Mouse (Mus musculus): ENCODE measurements around the gene Rbp1. TPM values are rescaled to one million over a fixed set of nuclear protein-coding genes. Genes with fewer than 3 reads are reported as not detected.

Gene Rbp1
- polyA plus RNA-seq, 1 experiment from 2014 or later = 81.3 TPM

- Histone ChIP-seq H3K36me3 (ENCODE audit: control insufficient read depth, insufficient read depth, low read length) (no peaks in the 10 kb centered on the region), H3K27me3 (ENCODE audit: control insufficient read depth, insufficient read depth, low read length) (no peaks in the 10 kb centered on the region), H3K9me3 (replicated peaks; ENCODE audit: control insufficient read depth, low read length) (no peaks in the 10 kb centered on the region), H3K4me1 (ENCODE audit: control insufficient read depth, insufficient read depth, low read length) (peaks cover 18% of the 10 kb centered on the region), H3K9ac (ENCODE audit: low read length) (no peak overlapping the region), H3K4me2 (ENCODE audit: low read depth, low read length) (no peak overlapping the region), H3K4me3 (replicated peaks; ENCODE audit: low read length) (no peak overlapping the region), H3K27ac (ENCODE audit: low read length) (peak overlapping the region; percentile 84)
- WGBS = 34% methylated on average over 1 of the region's 1 CpGs
- no peak for ATAC-seq (ENCODE audit: insufficient read depth, low FRiP score)
Observed at GRCm38 (mm10) chr9:98492821-98493220, 70.1 kb downstream of the Rbp1 start.

Other genes starting within 250 kb of the Rbp1 start
- 9.6 and 10.2 TPM in 2 replicates for gene Nmnat3, start 135.5 kb upstream of the Rbp1 start, polyA plus RNA-seq (2015; fragmentation: Nextera tagmentation; extraction: Ambion mirVana)
- 164 and 168 TPM in 2 replicates for gene Rbp2, start 63.2 kb downstream of the Rbp1 start, polyA plus RNA-seq (2015; fragmentation: Nextera tagmentation; extraction: Ambion mirVana)
- 174 and 181 TPM in 2 replicates for gene Copb2, start 140.8 kb downstream of the Rbp1 start, polyA plus RNA-seq (2015; fragmentation: Nextera tagmentation; extraction: Ambion mirVana)
- gene Mrps22, start 178.7 kb downstream of the Rbp1 start, polyA plus RNA-seq (2015; fragmentation: Nextera tagmentation; extraction: Ambion mirVana) = 50.9 and 52.0 TPM in 2 replicates

All from stomach, embryonic 16.5 days (tissue).